ENCODE assay signal across 10 mouse cellular contexts in the genomic region with DNA sequence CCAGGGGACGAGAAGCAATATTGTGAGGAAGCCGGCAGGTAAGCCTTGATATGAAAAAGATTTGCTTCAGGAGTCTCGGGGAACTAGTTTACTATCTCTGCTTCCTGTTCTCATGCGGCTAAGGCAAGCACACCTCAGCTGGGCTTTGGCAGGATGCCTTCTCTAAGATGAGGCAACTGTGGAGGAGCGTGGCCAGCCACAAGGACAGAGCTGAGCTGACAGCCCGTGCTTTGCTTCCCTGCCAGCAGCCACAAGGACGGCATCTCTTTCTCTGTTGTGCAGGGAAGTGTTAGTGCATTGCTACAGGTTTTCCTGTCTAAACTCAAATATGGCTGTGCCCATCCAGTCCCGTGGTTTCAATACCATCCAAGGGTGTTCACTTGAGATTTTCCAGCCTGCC. TPM values are rescaled to one million over a fixed set of nuclear protein-coding genes. Genes with fewer than 3 reads are reported as not detected.
A peak's percentile ranks its signal among the peaks of the same experiment; 100 is the strongest.
DNase-seq lines count a peak whose midpoint lies in the region; ATAC-seq and TF ChIP-seq lines count a peak whose summit lies in the region.
"Had no signal": no experiment of that assay in that cellular context is flagged by ENCODE, and none has a peak within 500 bp of the region (broad histone marks: within the 10 kb centered on the region; RNA-seq: fewer than 3 reads in every experiment).

No protein-coding gene starts in this region.

- H3K4me3 ChIP-seq in kidney, adult 2 months (ENCODE audit: insufficient read depth, low read depth, low read length): no peak overlapping the region
- H3K4me3 ChIP-seq in kidney, embryonic 14.5 days (ENCODE audit: low read length): no peak overlapping the region
- H3K4me3 ChIP-seq: embryonic facial prominence, embryonic 15.5 days had no signal

- no peak overlapping the region for H3K4me2 ChIP-seq in kidney, embryonic 14.5 days (replicated peaks; ENCODE audit: low read depth, low read length)
- H3K4me2 ChIP-seq: embryonic facial prominence, embryonic 15.5 days had no signal

- peak; percentile 41 for DNase-seq in kidney, adult 2 months
- peak; percentile 34 to 56 for DNase-seq in adrenal gland, adult 18-20 months (ENCODE audit: low spot score in 2 of 2)
- peak; percentile 75 to 80 for DNase-seq in heart, adult 18-20 months
- DNase-seq in Muller cell, postnatal 12 days (ENCODE audit: inconsistent ontology term): no peak
- no peak for DNase-seq in left cerebral cortex, adult 18-20 months (ENCODE audit: low spot score in 2 of 2)
- DNase-seq in frontal cortex, postnatal 36 days (ENCODE audit: low spot score in 2 of 2): no peak

- H3K9me3 ChIP-seq in kidney, embryonic 14.5 days (ENCODE audit: control insufficient read depth, low read length): no peaks in the 10 kb centered on the region
- H3K9me3 ChIP-seq: embryonic facial prominence, embryonic 15.5 days; G1E had no signal

- ATAC-seq in kidney, embryonic 14.5 days (ENCODE audit: low FRiP score, low TSS enrichment): no peak
- ATAC-seq in megakaryocyte, adult 5-6 weeks (ENCODE audit: poor library complexity, severe bottlenecking): peak; percentile 40; the same call in 1 of the 2 replicates

- H3K36me3 ChIP-seq in kidney, adult 2 months (ENCODE audit: control insufficient read depth, insufficient read depth, low read length): no peaks in the 10 kb centered on the region
- no peaks in the 10 kb centered on the region for H3K36me3 ChIP-seq in kidney, embryonic 14.5 days (ENCODE audit: control insufficient read depth, insufficient read depth, low read length)
- H3K36me3 ChIP-seq: embryonic facial prominence, embryonic 15.5 days; G1E had no signal

- no peaks in the 10 kb centered on the region for H3K27me3 ChIP-seq in kidney, adult 2 months (replicated peaks; ENCODE audit: control insufficient read depth, insufficient read depth, low read length)
- H3K27me3 ChIP-seq in kidney, embryonic 14.5 days (ENCODE audit: control insufficient read depth, insufficient read depth, low read length): no peaks in the 10 kb centered on the region
- H3K27me3 ChIP-seq: embryonic facial prominence, embryonic 15.5 days had no signal

- WGBS in kidney, adult 2 months: 43% methylated on average over 8 of the region's 8 CpGs
- WGBS in kidney, embryonic 14.5 days: 63% methylated on average over 8 of the region's 8 CpGs

- H3K27ac ChIP-seq in kidney, adult 2 months (ENCODE audit: insufficient read depth, low read depth, low read length): no peak overlapping the region
- H3K27ac ChIP-seq in kidney, embryonic 14.5 days (ENCODE audit: low read depth, low read length): no peak overlapping the region
- H3K27ac ChIP-seq: embryonic facial prominence, embryonic 15.5 days had no signal

- no peaks in the 10 kb centered on the region for H3K4me1 ChIP-seq in kidney, adult 2 months (ENCODE audit: control insufficient read depth, insufficient read depth, low read length)
- no peaks in the 10 kb centered on the region for H3K4me1 ChIP-seq in kidney, embryonic 14.5 days (ENCODE audit: control insufficient read depth, insufficient read depth, low read length)

- TF ChIP-seq POLR2A in kidney, adult 2 months (IDR thresholded peaks at IDR 0.05; ENCODE audit: low read depth, low read length): no peak

- H3K9ac ChIP-seq in kidney, embryonic 14.5 days (ENCODE audit: low read depth, low read length): no peak overlapping the region
- H3K9ac ChIP-seq: embryonic facial prominence, embryonic 15.5 days had no signal

- no peak for TF ChIP-seq CTCF in kidney, adult 2 months (conservative IDR thresholded peaks at IDR 0.05; ENCODE audit: insufficient read depth, insufficient read length, low read depth, low read length)

RNA-seq across cellular contexts. Expression of gene Asb4, which starts 30.1 kb away (rescaled TPM):
- polyA plus RNA-seq in kidney, adult 2 months (2012; rRNA removed): 0.42 and 0.69 TPM in 2 replicates
- 32.3 and 40.6 TPM in 2 replicates for polyA plus RNA-seq in kidney, embryonic 14.5 days (2014; fragmentation: Nextera tagmentation; extraction: Ambion mirVana)
- total RNA-seq in adrenal gland, adult 18-20 months (2021): 1 to 10 TPM in 1 of 2 experiments, under 1 TPM in 1; 0.80 to 1.1 TPM
- 1 to 10 TPM; 3.9 to 5.1 TPM for total RNA-seq in heart, adult 18-20 months (2021)
- total RNA-seq in megakaryocyte, adult 5-6 weeks (2015): not detected in 2 replicates
- 0.04 TPM in 1 of 2 replicates, not detected in the other for total RNA-seq in megakaryocyte, adult 5-6 weeks (2017)
- total RNA-seq in left cerebral cortex, adult 18-20 months (2021): 1 to 10 TPM in 1 of 2 experiments, under 1 TPM in 1; 0.94 to 1.6 TPM
- total RNA-seq: G1E had no signal

Comparison
In these comparisons a context has a peak if more than half of its experiments do, and no peak if none do; other contexts are left out.
1. DNase-seq: peak in kidney, adult 2 months (single experiment), adrenal gland, adult 18-20 months (2 of 2) and heart, adult 18-20 months (2 of 2); none in Muller cell, postnatal 12 days (single experiment), left cerebral cortex, adult 18-20 months (0 of 2) and frontal cortex, postnatal 36 days (0 of 2).